In the genomic region with DNA sequence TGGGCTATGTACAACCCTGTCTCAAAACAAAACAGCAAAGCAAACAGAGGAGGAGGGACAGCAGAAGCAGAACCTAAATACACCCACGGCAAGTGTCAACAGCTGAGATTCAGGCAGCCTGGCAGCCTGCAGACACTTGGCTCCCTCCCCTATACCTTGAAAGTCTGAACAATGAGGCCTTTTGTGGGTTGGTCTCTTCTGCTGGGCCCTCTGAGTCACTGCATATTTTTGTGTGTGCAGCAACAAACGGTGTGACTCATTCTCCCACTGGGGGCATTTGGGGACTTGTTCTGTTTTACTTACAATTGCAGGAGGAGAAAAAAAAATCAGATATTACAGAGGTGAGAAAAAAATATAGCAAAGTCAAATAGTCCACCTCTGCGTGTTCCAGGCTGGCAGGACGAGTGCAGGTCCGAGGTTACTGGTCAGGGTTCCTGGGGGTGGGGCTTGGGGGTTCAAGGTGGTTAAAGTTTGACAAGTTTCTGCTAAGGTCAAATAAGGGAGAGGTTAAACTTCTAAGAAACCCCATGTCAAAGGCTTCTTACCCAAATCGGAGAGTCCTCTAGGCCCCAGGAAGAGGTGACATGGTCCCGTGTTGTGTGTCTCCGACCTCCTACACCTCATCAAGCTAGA, we compare ENCODE assay signal across 8 mouse cellular contexts.
DNase-seq lines count a peak whose midpoint lies in the region; TF ChIP-seq lines count a peak whose summit lies in the region.

No protein-coding gene starts in this region.

- no peak overlapping the region for H3K4me3 ChIP-seq in myocyte

- H3K79me2 ChIP-seq in myocyte (ENCODE audit: control insufficient read depth, insufficient read depth) = no peaks in the 10 kb centered on the region

- intact Hi-C loops in left cerebral cortex, postnatal 4 days (cut with DNase I) = loop anchor here (10.0 kb wide), 1 partner anchor 782 kb away; no protein-coding TSS in a partner anchor

- no peaks in the 10 kb centered on the region for H3K27me3 ChIP-seq in myocyte (ENCODE audit: control insufficient read depth, insufficient read depth, insufficient read length)

- TF ChIP-seq POLR2A in myocyte (IDR thresholded peaks at IDR 0.05; ENCODE audit: insufficient read length, low read depth) = no peak

- DNase-seq in embryo, embryonic 11 days = peak; percentile 10
- DNase-seq in embryo, embryonic 10.5 days (ENCODE audit: low spot score) = no peak
- DNase-seq in left cerebral cortex, adult 11 months (ENCODE audit: low spot score) = peak; percentile 55
- DNase-seq in left cerebral cortex, postnatal 4 days = no peak
- DNase-seq in fibroblast of lung, adult 2 months (ENCODE audit: low read depth) = peak; percentile 87
- no peak for DNase-seq in spleen, postnatal 4 days (ENCODE audit: low spot score in 2 of 2)
- no peak for DNase-seq in thymus, postnatal 10 days (ENCODE audit: low spot score in 2 of 2)

- H3K36me3 ChIP-seq in myocyte (ENCODE audit: control insufficient read depth, insufficient read depth) = no peaks in the 10 kb centered on the region

- peak overlapping the region; percentile 61 for H3K4me2 ChIP-seq in myocyte (ENCODE audit: low read depth)

- H3ac ChIP-seq in myocyte (ENCODE audit: control insufficient read depth, insufficient read length) = no peak overlapping the region

TF ChIP-seq in myocyte, 11 proteins besides CTCF, POLR2A, EP300 and RAD21:
- TF ChIP-seq MYOD1 (IDR thresholded peaks at IDR 0.05; ENCODE audit: control insufficient read depth in 1 of 3, insufficient read length in 2 of 3, low read depth in 2 of 3) (peak in 2 of 3 experiments; percentile 85 to 92), CEBPB (IDR thresholded peaks at IDR 0.05; ENCODE audit: insufficient read depth, poor library complexity, severe bottlenecking) (peak; percentile 63; the same call in 1 of the 2 replicates), SRF (IDR thresholded peaks at IDR 0.05; ENCODE audit: control insufficient read depth, insufficient read length, low read depth) (no peak), MAX (IDR thresholded peaks at IDR 0.05; ENCODE audit: low read depth) (no peak), TCF12 (IDR thresholded peaks at IDR 0.05; ENCODE audit: insufficient read depth, poor library complexity, severe bottlenecking) (peak; percentile 63), TCF3 (IDR thresholded peaks at IDR 0.05; ENCODE audit: insufficient read length, low read depth) (peak; percentile 46), REST (IDR thresholded peaks at IDR 0.05; ENCODE audit: insufficient read depth, insufficient read length) (no peak), MYOG (IDR thresholded peaks at IDR 0.05; ENCODE audit: control insufficient read depth in 1 of 3, insufficient read depth in 1 of 3, insufficient read length in 2 of 3, low read depth in 2 of 3) (peak; percentile 57 to 85 (median 65)), USF1 (IDR thresholded peaks at IDR 0.05; ENCODE audit: low read depth) (no peak)
TF ChIP-seq in myocyte: peak in this region for 5.

Comparison
In these comparisons a context has a peak if more than half of its experiments do, and no peak if none do; other contexts are left out.
1. DNase-seq: peak in embryo, embryonic 11 days (single experiment), left cerebral cortex, adult 11 months (single experiment) and fibroblast of lung, adult 2 months (single experiment); none in embryo, embryonic 10.5 days (single experiment), left cerebral cortex, postnatal 4 days (single experiment), spleen, postnatal 4 days (0 of 2) and thymus, postnatal 10 days (0 of 2).